Mouse (Mus musculus): ENCODE results near the gene Rasa3. TPM values are rescaled to one million over a fixed set of nuclear protein-coding genes. Genes with fewer than 3 reads are reported as not detected.

Rasa3 gene
- polyA plus RNA-seq, 1 experiment = 39.6 TPM

DNA sequence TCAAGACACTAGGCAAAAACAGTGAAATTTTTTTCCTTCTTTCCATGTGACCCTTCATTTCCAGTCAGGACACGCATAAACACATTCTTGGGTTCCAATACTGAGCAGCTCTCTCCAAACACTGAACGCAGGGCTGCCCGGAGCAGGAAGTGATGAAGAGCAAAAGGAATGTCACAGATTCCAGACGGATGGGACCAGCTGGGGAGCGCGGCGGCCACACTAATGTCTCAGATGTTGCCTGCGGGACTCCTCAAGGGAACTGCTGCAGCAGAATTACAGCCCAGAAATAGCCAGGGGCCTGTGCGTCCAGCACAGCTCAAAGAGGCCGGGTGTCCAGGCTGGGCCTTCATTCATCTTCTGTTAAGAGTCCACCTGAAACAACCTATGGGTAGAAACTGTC is 9.0 kb downstream of the Rasa3 start:
- Histone ChIP-seq H3K36me3 (ENCODE audit: control insufficient read depth, insufficient read depth) (no peaks in the 10 kb centered on the region), H3K79me2 (ENCODE audit: control insufficient read depth, insufficient read depth) (peaks cover 92% of the 10 kb centered on the region), H3K4me2 (ENCODE audit: low read depth) (peak overlapping the region; percentile 87), H3K4me3 (no peak overlapping the region), H3K27me3 (ENCODE audit: control insufficient read depth, insufficient read depth, insufficient read length) (no peaks in the 10 kb centered on the region), H3ac (ENCODE audit: control insufficient read depth, insufficient read length) (no peak overlapping the region)
- TF ChIP-seq TCF3 (IDR thresholded peaks at IDR 0.05; ENCODE audit: insufficient read length, low read depth) (peak; percentile 86), E2F4 (IDR thresholded peaks at IDR 0.05; ENCODE audit: insufficient read depth) (no peak), MYOD1 (IDR thresholded peaks at IDR 0.05; ENCODE audit: control insufficient read depth in 1 of 3, insufficient read length in 2 of 3, low read depth in 2 of 3) (peak; percentile 70 to 99 (median 97)), POLR2AphosphoS2 (IDR thresholded peaks at IDR 0.05; ENCODE audit: insufficient read length, low read depth) (no peak), TCF12 (IDR thresholded peaks at IDR 0.05; ENCODE audit: insufficient read depth, poor library complexity, severe bottlenecking) (peak; percentile 80), USF1 (IDR thresholded peaks at IDR 0.05; ENCODE audit: low read depth) (peak; percentile 1), MYOG (IDR thresholded peaks at IDR 0.05; ENCODE audit: control insufficient read depth in 1 of 3, insufficient read depth in 1 of 3, insufficient read length in 2 of 3, low read depth in 2 of 3) (peak; percentile 17 to 85 (median 53))

GRCm38 (mm10) chr8:13667917-13668316 is 9.5 kb downstream of the Rasa3 start:
- Histone ChIP-seq H3K4me2 (ENCODE audit: low read depth) (peak overlapping the region; percentile 87), H3K27me3 (ENCODE audit: control insufficient read depth, insufficient read depth, insufficient read length) (no peaks in the 10 kb centered on the region), H3K36me3 (ENCODE audit: control insufficient read depth, insufficient read depth) (no peaks in the 10 kb centered on the region), H3K4me3 (no peak overlapping the region), H3K79me2 (ENCODE audit: control insufficient read depth, insufficient read depth) (peaks cover 92% of the 10 kb centered on the region), H3ac (ENCODE audit: control insufficient read depth, insufficient read length) (no peak overlapping the region)
- TF ChIP-seq MYOD1 (IDR thresholded peaks at IDR 0.05; ENCODE audit: control insufficient read depth in 1 of 3, insufficient read length in 2 of 3, low read depth in 2 of 3) (peak in 1 of 3 experiments; percentile 32), SRF (IDR thresholded peaks at IDR 0.05; ENCODE audit: control insufficient read depth, insufficient read length, low read depth) (peak; percentile 36), MAX (IDR thresholded peaks at IDR 0.05; ENCODE audit: low read depth) (no peak), TCF3 (IDR thresholded peaks at IDR 0.05; ENCODE audit: insufficient read length, low read depth) (no peak), TCF12 (IDR thresholded peaks at IDR 0.05; ENCODE audit: insufficient read depth, poor library complexity, severe bottlenecking) (no peak), POLR2A (IDR thresholded peaks at IDR 0.05; ENCODE audit: insufficient read length, low read depth) (peak; percentile 6), REST (IDR thresholded peaks at IDR 0.05; ENCODE audit: insufficient read depth, insufficient read length) (no peak), CEBPB (IDR thresholded peaks at IDR 0.05; ENCODE audit: insufficient read depth, poor library complexity, severe bottlenecking) (no peak), USF1 (IDR thresholded peaks at IDR 0.05; ENCODE audit: low read depth) (no peak)

- no peaks in the 10 kb centered on the region for H3K36me3 ChIP-seq (ENCODE audit: control insufficient read depth, insufficient read depth)
- TF ChIP-seq SRF (IDR thresholded peaks at IDR 0.05; ENCODE audit: control insufficient read depth, insufficient read length, low read depth) = no peak
- no peak for TF ChIP-seq CEBPB (IDR thresholded peaks at IDR 0.05; ENCODE audit: insufficient read depth, poor library complexity, severe bottlenecking)
- no peak for TF ChIP-seq USF1 (IDR thresholded peaks at IDR 0.05; ENCODE audit: low read depth)
- TF ChIP-seq TCF3 (IDR thresholded peaks at IDR 0.05; ENCODE audit: insufficient read length, low read depth) = no peak
- no peak for TF ChIP-seq MAX (IDR thresholded peaks at IDR 0.05; ENCODE audit: low read depth)
- TF ChIP-seq POLR2AphosphoS2 (IDR thresholded peaks at IDR 0.05; ENCODE audit: insufficient read length, low read depth) = no peak
- TF ChIP-seq MYOD1 (IDR thresholded peaks at IDR 0.05; ENCODE audit: control insufficient read depth in 1 of 3, insufficient read length in 2 of 3, low read depth in 2 of 3) = no peak
- no peak for TF ChIP-seq POLR2A (IDR thresholded peaks at IDR 0.05; ENCODE audit: insufficient read length, low read depth)
- TF ChIP-seq TCF12 (IDR thresholded peaks at IDR 0.05; ENCODE audit: insufficient read depth, poor library complexity, severe bottlenecking) = no peak
- TF ChIP-seq MYOG (IDR thresholded peaks at IDR 0.05; ENCODE audit: control insufficient read depth in 1 of 3, insufficient read depth in 1 of 3, insufficient read length in 2 of 3, low read depth in 2 of 3) = no peak
- no peak for TF ChIP-seq REST (IDR thresholded peaks at IDR 0.05; ENCODE audit: insufficient read depth, insufficient read length)
- TF ChIP-seq E2F4 (IDR thresholded peaks at IDR 0.05; ENCODE audit: insufficient read depth) = no peak
- peaks cover 92% of the 10 kb centered on the region for H3K79me2 ChIP-seq (ENCODE audit: control insufficient read depth, insufficient read depth)
- no peak overlapping the region for H3ac ChIP-seq (ENCODE audit: control insufficient read depth, insufficient read length)
- no peak overlapping the region for H3K4me3 ChIP-seq
- H3K4me2 ChIP-seq (ENCODE audit: low read depth) = peak overlapping the region; percentile 35
- no peaks in the 10 kb centered on the region for H3K27me3 ChIP-seq (ENCODE audit: control insufficient read depth, insufficient read depth, insufficient read length)
Observed at GRCm38 (mm10) chr8:13665944-13666343, 11.5 kb downstream of the Rasa3 start.

- Histone ChIP-seq H3ac (ENCODE audit: control insufficient read depth, insufficient read length) (no peak overlapping the region), H3K79me2 (ENCODE audit: control insufficient read depth, insufficient read depth) (peaks cover 92% of the 10 kb centered on the region), H3K4me2 (ENCODE audit: low read depth) (peak overlapping the region; percentile 35), H3K36me3 (ENCODE audit: control insufficient read depth, insufficient read depth) (no peaks in the 10 kb centered on the region), H3K27me3 (ENCODE audit: control insufficient read depth, insufficient read depth, insufficient read length) (no peaks in the 10 kb centered on the region), H3K4me3 (no peak overlapping the region)
- peak in 1 of 3 experiments; percentile 61 for TF ChIP-seq MYOD1 (IDR thresholded peaks at IDR 0.05; ENCODE audit: control insufficient read depth in 1 of 3, insufficient read length in 2 of 3, low read depth in 2 of 3)
- TF ChIP-seq E2F4 (IDR thresholded peaks at IDR 0.05; ENCODE audit: insufficient read depth) = no peak
Observed at GRCm38 (mm10) chr8:13665538-13665937, 11.9 kb downstream of the Rasa3 start.

DNA sequence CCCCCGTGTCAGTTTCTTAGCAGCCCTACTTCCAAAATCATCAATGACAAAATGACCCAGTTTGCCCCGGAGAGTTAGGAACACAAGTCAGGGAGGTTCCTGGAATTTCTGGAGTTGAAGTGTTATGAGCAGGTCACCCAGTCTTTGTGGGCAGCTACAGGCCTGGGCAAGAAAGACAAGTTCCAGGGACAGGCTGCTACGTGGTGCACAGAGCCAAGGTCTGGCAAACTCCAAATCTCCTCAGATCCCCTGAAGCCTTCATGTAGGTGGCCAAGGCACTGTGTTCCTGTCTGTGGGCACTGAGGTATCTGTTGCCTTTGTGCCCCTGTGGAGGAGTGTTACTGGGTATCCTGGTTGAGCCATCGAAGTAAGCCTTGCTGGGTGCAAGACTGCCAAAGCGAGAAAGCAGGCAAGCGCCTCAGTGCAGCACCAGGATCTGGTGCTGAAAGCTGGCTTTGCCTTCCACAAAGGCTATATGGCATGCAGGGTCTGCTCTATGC is 12.6 kb downstream of the Rasa3 start:
- H3ac ChIP-seq (ENCODE audit: control insufficient read depth, insufficient read length) = no peak overlapping the region
- TF ChIP-seq POLR2A (IDR thresholded peaks at IDR 0.05; ENCODE audit: insufficient read length, low read depth) (no peak), CEBPB (IDR thresholded peaks at IDR 0.05; ENCODE audit: insufficient read depth, poor library complexity, severe bottlenecking) (no peak), MAX (IDR thresholded peaks at IDR 0.05; ENCODE audit: low read depth) (no peak), TCF12 (IDR thresholded peaks at IDR 0.05; ENCODE audit: insufficient read depth, poor library complexity, severe bottlenecking) (no peak), USF1 (IDR thresholded peaks at IDR 0.05; ENCODE audit: low read depth) (no peak), MYOG (IDR thresholded peaks at IDR 0.05; ENCODE audit: control insufficient read depth in 1 of 3, insufficient read depth in 1 of 3, insufficient read length in 2 of 3, low read depth in 2 of 3) (no peak), POLR2AphosphoS2 (IDR thresholded peaks at IDR 0.05; ENCODE audit: insufficient read length, low read depth) (no peak), REST (IDR thresholded peaks at IDR 0.05; ENCODE audit: insufficient read depth, insufficient read length) (no peak), E2F4 (IDR thresholded peaks at IDR 0.05; ENCODE audit: insufficient read depth) (no peak), MYOD1 (IDR thresholded peaks at IDR 0.05; ENCODE audit: control insufficient read depth in 1 of 3, insufficient read length in 2 of 3, low read depth in 2 of 3) (no peak), SRF (IDR thresholded peaks at IDR 0.05; ENCODE audit: control insufficient read depth, insufficient read length, low read depth) (no peak), TCF3 (IDR thresholded peaks at IDR 0.05; ENCODE audit: insufficient read length, low read depth) (no peak)
- peaks cover 92% of the 10 kb centered on the region for H3K79me2 ChIP-seq (ENCODE audit: control insufficient read depth, insufficient read depth)
- no peaks in the 10 kb centered on the region for H3K27me3 ChIP-seq (ENCODE audit: control insufficient read depth, insufficient read depth, insufficient read length)
- no peaks in the 10 kb centered on the region for H3K36me3 ChIP-seq (ENCODE audit: control insufficient read depth, insufficient read depth)
- no peak overlapping the region for H3K4me2 ChIP-seq (ENCODE audit: low read depth)
- H3K4me3 ChIP-seq = no peak overlapping the region
